Mouse (Mus musculus): ENCODE data around the gene Wwc2.

GRCm38 (mm10) chr8:47936386-47936785, 54.3 kb downstream of the Wwc2 start:
- TF ChIP-seq SRF (IDR thresholded peaks at IDR 0.05; ENCODE audit: control insufficient read depth, insufficient read length, low read depth), result no peak
- TF ChIP-seq POLR2AphosphoS2 (IDR thresholded peaks at IDR 0.05; ENCODE audit: insufficient read length, low read depth), result no peak
- no peak for TF ChIP-seq REST (IDR thresholded peaks at IDR 0.05; ENCODE audit: insufficient read depth, insufficient read length)
- TF ChIP-seq E2F4 (IDR thresholded peaks at IDR 0.05; ENCODE audit: insufficient read depth), result no peak
- no peak for TF ChIP-seq POLR2A (IDR thresholded peaks at IDR 0.05; ENCODE audit: insufficient read length, low read depth)
- TF ChIP-seq MAX (IDR thresholded peaks at IDR 0.05; ENCODE audit: low read depth), result no peak
- no peak for TF ChIP-seq USF1 (IDR thresholded peaks at IDR 0.05; ENCODE audit: low read depth)
- no peak for TF ChIP-seq TCF12 (IDR thresholded peaks at IDR 0.05; ENCODE audit: insufficient read depth, poor library complexity, severe bottlenecking)

Measured in myocyte (in vitro differentiated cells).